ENCODE assay signal across 7 mouse cellular contexts in the genomic region with DNA sequence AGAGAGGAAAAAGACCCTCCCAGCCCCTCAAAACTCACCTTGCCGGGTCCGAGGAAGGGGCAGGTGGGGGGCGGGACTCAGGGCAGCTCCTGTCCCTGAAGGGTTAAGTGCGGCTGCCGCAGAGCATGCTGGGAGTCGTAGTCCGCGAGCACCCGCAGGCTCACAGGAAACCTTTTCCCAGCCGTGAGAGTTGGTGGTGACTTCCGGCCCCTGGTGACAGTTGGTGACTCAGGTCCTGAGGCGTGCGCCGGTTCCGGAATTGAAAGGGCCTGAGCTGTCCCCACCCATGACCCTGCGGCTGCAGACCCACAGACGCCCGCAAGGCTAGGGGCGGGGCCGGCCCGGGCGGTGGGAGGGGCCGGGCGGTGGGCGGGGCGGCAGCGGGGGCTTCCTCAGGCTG. TPM values are rescaled to one million over a fixed set of nuclear protein-coding genes. Genes with fewer than 3 reads are reported as not detected.
DNase-seq lines count a peak whose midpoint lies in the region; ATAC-seq and TF ChIP-seq lines count a peak whose summit lies in the region.

Myl6b (minus strand) TSS at position 96 of the 400 bp plus-strand sequence.

- H3K4me2 ChIP-seq in embryonic facial prominence, embryonic 12.5 days (replicated peaks) = peak within 1 kb of the TSS; percentile 61
- H3K4me2 ChIP-seq in limb, embryonic 12.5 days = peak within 1 kb of the TSS; percentile 66
- H3K4me2 ChIP-seq in midbrain, embryonic 15.5 days = peak within 1 kb of the TSS; percentile 83

- ATAC-seq in embryonic facial prominence, embryonic 12.5 days (ENCODE audit: insufficient number of reproducible peaks, insufficient read depth, low FRiP score, low TSS enrichment) = peak; percentile 78
- ATAC-seq in limb, embryonic 12.5 days (ENCODE audit: insufficient number of reproducible peaks, insufficient read depth, low FRiP score, low TSS enrichment, low read depth) = peak; percentile 85
- ATAC-seq in midbrain, embryonic 15.5 days (replicated peaks) = peak; percentile 80

- H3K27me3 ChIP-seq in embryonic facial prominence, embryonic 12.5 days = no peaks in the 10 kb centered on the region
- no peaks in the 10 kb centered on the region for H3K27me3 ChIP-seq in kidney, adult 2 months (replicated peaks; ENCODE audit: control insufficient read depth, insufficient read depth, low read length)
- peaks cover 7% of the 10 kb centered on the region; the same call in 1 of the 2 replicates for H3K27me3 ChIP-seq in limb, embryonic 12.5 days
- H3K27me3 ChIP-seq in midbrain, embryonic 15.5 days (replicated peaks) = no peaks in the 10 kb centered on the region
- no peaks in the 10 kb centered on the region for H3K27me3 ChIP-seq in spleen, adult 2 months (ENCODE audit: control insufficient read depth, insufficient read depth, low read length)

- TF ChIP-seq CTCF in kidney, adult 2 months (conservative IDR thresholded peaks at IDR 0.05; ENCODE audit: insufficient read depth, insufficient read length, low read depth, low read length) = no peak
- no peak for TF ChIP-seq CTCF in spleen, adult 2 months (IDR thresholded peaks at IDR 0.05; ENCODE audit: extremely low read depth, insufficient read depth, insufficient read length, insufficient replicate concordance)

- peak; percentile 25 for TF ChIP-seq POLR2A in kidney, adult 2 months (IDR thresholded peaks at IDR 0.05; ENCODE audit: low read depth, low read length)
- no peak for TF ChIP-seq POLR2A in spleen, adult 2 months (IDR thresholded peaks at IDR 0.05; ENCODE audit: low read depth, low read length)

- peak; percentile 92 for DNase-seq in adrenal gland, postnatal 25 days
- DNase-seq in heart, adult 18-20 months = peak; percentile 95 to 99
- peak; percentile 99 for DNase-seq in kidney, adult 2 months
- peak; percentile 96 to 97 for DNase-seq in spleen, adult 2 months (ENCODE audit: low read depth in 1 of 2, low spot score in 2 of 2)

- peak within 1 kb of the TSS; percentile 55 for H3K4me3 ChIP-seq in embryonic facial prominence, embryonic 12.5 days
- peak within 1 kb of the TSS; percentile 74 for H3K4me3 ChIP-seq in kidney, adult 2 months (ENCODE audit: insufficient read depth, low read depth, low read length)
- peak within 1 kb of the TSS; percentile 48 for H3K4me3 ChIP-seq in limb, embryonic 12.5 days (replicated peaks)
- H3K4me3 ChIP-seq in midbrain, embryonic 15.5 days = peak within 1 kb of the TSS; percentile 77
- peak within 1 kb of the TSS; percentile 73 for H3K4me3 ChIP-seq in spleen, adult 2 months (ENCODE audit: extremely low read depth, insufficient read depth, insufficient read length)

- H3K9me3 ChIP-seq in embryonic facial prominence, embryonic 12.5 days = no peaks in the 10 kb centered on the region
- no peaks in the 10 kb centered on the region for H3K9me3 ChIP-seq in limb, embryonic 12.5 days
- no peaks in the 10 kb centered on the region for H3K9me3 ChIP-seq in midbrain, embryonic 15.5 days

- WGBS in embryonic facial prominence, embryonic 12.5 days = under 1% methylated on average over 27 of the region's 27 CpGs
- WGBS in kidney, adult 2 months = under 1% methylated on average over 27 of the region's 27 CpGs
- WGBS in limb, embryonic 12.5 days = under 1% methylated on average over 27 of the region's 27 CpGs
- under 1% methylated on average over 27 of the region's 27 CpGs for WGBS in midbrain, embryonic 15.5 days
- under 1% methylated on average over 27 of the region's 27 CpGs for WGBS in spleen, adult 2 months

- H3K27ac ChIP-seq in embryonic facial prominence, embryonic 12.5 days = peak within 1 kb of the TSS; percentile 85
- peak within 1 kb of the TSS; percentile 72 for H3K27ac ChIP-seq in kidney, adult 2 months (ENCODE audit: insufficient read depth, low read depth, low read length)
- H3K27ac ChIP-seq in limb, embryonic 12.5 days = peak within 1 kb of the TSS; percentile 80
- peak within 1 kb of the TSS; percentile 72 for H3K27ac ChIP-seq in midbrain, embryonic 15.5 days
- peak within 1 kb of the TSS; percentile 93 for H3K27ac ChIP-seq in spleen, adult 2 months (ENCODE audit: insufficient read depth, low read length)

- H3K36me3 ChIP-seq in embryonic facial prominence, embryonic 12.5 days = no peaks in the 10 kb centered on the region
- no peaks in the 10 kb centered on the region for H3K36me3 ChIP-seq in kidney, adult 2 months (ENCODE audit: control insufficient read depth, insufficient read depth, low read length)
- H3K36me3 ChIP-seq in limb, embryonic 12.5 days = no peaks in the 10 kb centered on the region
- H3K36me3 ChIP-seq in midbrain, embryonic 15.5 days (replicated peaks) = no peaks in the 10 kb centered on the region
- H3K36me3 ChIP-seq in spleen, adult 2 months (ENCODE audit: control insufficient read depth, insufficient read depth, low read length) = no peaks in the 10 kb centered on the region

- peak within 1 kb of the TSS; percentile 58 for H3K9ac ChIP-seq in embryonic facial prominence, embryonic 12.5 days
- peak within 1 kb of the TSS; percentile 59 for H3K9ac ChIP-seq in limb, embryonic 12.5 days (replicated peaks)
- peak within 1 kb of the TSS; percentile 43 for H3K9ac ChIP-seq in midbrain, embryonic 15.5 days

- peaks cover 13% of the 10 kb centered on the region for H3K4me1 ChIP-seq in embryonic facial prominence, embryonic 12.5 days
- peaks cover 16% of the 10 kb centered on the region for H3K4me1 ChIP-seq in kidney, adult 2 months (ENCODE audit: control insufficient read depth, insufficient read depth, low read length)
- peaks cover 12% of the 10 kb centered on the region for H3K4me1 ChIP-seq in limb, embryonic 12.5 days (replicated peaks)
- H3K4me1 ChIP-seq in midbrain, embryonic 15.5 days = peaks cover 21% of the 10 kb centered on the region
- peaks cover 10% of the 10 kb centered on the region; the same call in 1 of the 2 replicates for H3K4me1 ChIP-seq in spleen, adult 2 months (ENCODE audit: control insufficient read depth, insufficient read depth, insufficient read length)

RNA-seq across cellular contexts. Expression of gene Myl6b, which starts in this region (rescaled TPM):
- 5.0 and 6.9 TPM in 2 replicates for total RNA-seq in adrenal gland, postnatal 25 days (2021)
- 3.2 and 3.9 TPM in 2 replicates for polyA plus RNA-seq in embryonic facial prominence, embryonic 12.5 days (2016; fragmentation: Nextera tagmentation; extraction: Ambion mirVana)
- 1 to 10 TPM; 3.2 to 3.3 TPM for total RNA-seq in heart, adult 18-20 months (2021)
- 8.4 and 10.6 TPM in 2 replicates for polyA plus RNA-seq in kidney, adult 2 months (2012; rRNA removed)
- 3.2 and 3.4 TPM in 2 replicates for polyA plus RNA-seq in limb, embryonic 12.5 days (2016; fragmentation: Nextera tagmentation; extraction: Ambion mirVana)
- 5.4 and 5.7 TPM in 2 replicates for polyA plus RNA-seq in midbrain, embryonic 15.5 days (2015; fragmentation: Nextera tagmentation; extraction: Ambion mirVana)
- 0.67 and 1.1 TPM in 2 replicates for polyA plus RNA-seq in spleen, adult 2 months (2012; rRNA removed)

Comparison
In these comparisons a context has a peak if more than half of its experiments do, and no peak if none do; other contexts are left out.
1. Peak in every context shown above with its lines: DNase-seq, ATAC-seq, H3K4me3 ChIP-seq and H3K27ac ChIP-seq.